Mouse (Mus musculus): ENCODE results near the gene Glis2. TPM values are rescaled to one million over a fixed set of nuclear protein-coding genes. Genes with fewer than 3 reads are reported as not detected.

Gene Glis2
- polyA plus RNA-seq, 1 experiment: 19.5 TPM

- DNase-seq: no peak
- H3K4me1 ChIP-seq (ENCODE audit: control insufficient read depth, insufficient read depth, low read length): no peaks in the 10 kb centered on the region
Observed at GRCm38 (mm10) chr16:4615297-4615696, 20.8 kb downstream of the Glis2 start.

DNA sequence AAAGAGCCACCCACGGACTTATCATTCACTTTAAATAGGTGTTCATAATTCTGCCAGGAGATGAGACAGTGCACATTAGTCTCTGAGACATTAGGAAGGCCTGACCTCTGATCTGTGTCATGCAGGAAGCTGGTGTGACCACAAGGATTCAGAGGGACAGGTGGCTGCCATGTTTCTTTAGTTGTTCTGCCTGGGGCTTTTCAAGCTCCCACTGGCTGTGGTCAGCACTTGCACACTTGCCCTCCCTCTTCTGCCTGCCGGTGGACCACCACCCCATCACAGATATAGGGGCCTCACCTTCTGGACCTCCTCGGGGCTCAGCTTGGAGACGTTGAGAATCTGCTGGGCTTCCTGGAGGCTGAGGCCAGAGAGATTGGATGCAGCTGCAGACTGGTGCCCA lies 22.3 kb downstream of the Glis2 start:
- Histone ChIP-seq H3K27me3 (ENCODE audit: control insufficient read depth, insufficient read depth, low read length) (no peaks in the 10 kb centered on the region), H3K27ac (ENCODE audit: insufficient read depth, low read length) (no peak overlapping the region), H3K4me1 (ENCODE audit: control insufficient read depth, insufficient read depth, low read length) (peaks cover 1% of the 10 kb centered on the region; the same call in 1 of the 2 replicates), H3K4me3 (replicated peaks; ENCODE audit: insufficient read depth, low read depth, low read length) (no peak overlapping the region)
- TF ChIP-seq CTCF (IDR thresholded peaks at IDR 0.05; ENCODE audit: borderline replicate concordance, insufficient read depth, low read depth, low read length) (no peak), POLR2A (IDR thresholded peaks at IDR 0.05; ENCODE audit: borderline replicate concordance, insufficient read depth, low read length) (no peak)
- 78% methylated on average over 4 of the region's 4 CpGs for WGBS
- DNase-seq: no peak

More at GRCm38 (mm10) chr16:4615297-4615696, 20.8 kb downstream of the Glis2 start:
- 85% methylated on average over 1 of the region's 1 CpGs for WGBS
- H3K27ac ChIP-seq (ENCODE audit: insufficient read depth, low read length): no peak overlapping the region
- H3K4me3 ChIP-seq (replicated peaks; ENCODE audit: insufficient read depth, low read depth, low read length): no peak overlapping the region
- no peaks in the 10 kb centered on the region for H3K27me3 ChIP-seq (ENCODE audit: control insufficient read depth, insufficient read depth, low read length)
- TF ChIP-seq CTCF (IDR thresholded peaks at IDR 0.05; ENCODE audit: borderline replicate concordance, insufficient read depth, low read depth, low read length): no peak
- no peak for TF ChIP-seq POLR2A (IDR thresholded peaks at IDR 0.05; ENCODE audit: borderline replicate concordance, insufficient read depth, low read length)

- 6% methylated on average over 9 of the region's 9 CpGs for WGBS
- no peak for DNase-seq
- Histone ChIP-seq H3K4me1 (ENCODE audit: control insufficient read depth, insufficient read depth, low read length) (peaks cover 9% of the 10 kb centered on the region), H3K27ac (ENCODE audit: insufficient read depth, low read length) (no peak overlapping the region), H3K4me3 (replicated peaks; ENCODE audit: insufficient read depth, low read depth, low read length) (peak overlapping the region; percentile 72), H3K27me3 (ENCODE audit: control insufficient read depth, insufficient read depth, low read length) (no peaks in the 10 kb centered on the region)
- no peak for TF ChIP-seq POLR2A (IDR thresholded peaks at IDR 0.05; ENCODE audit: borderline replicate concordance, insufficient read depth, low read length)
- TF ChIP-seq CTCF (IDR thresholded peaks at IDR 0.05; ENCODE audit: borderline replicate concordance, insufficient read depth, low read depth, low read length): no peak
Observed at GRCm38 (mm10) chr16:4624074-4624473, 29.6 kb downstream of the Glis2 start.

DNA sequence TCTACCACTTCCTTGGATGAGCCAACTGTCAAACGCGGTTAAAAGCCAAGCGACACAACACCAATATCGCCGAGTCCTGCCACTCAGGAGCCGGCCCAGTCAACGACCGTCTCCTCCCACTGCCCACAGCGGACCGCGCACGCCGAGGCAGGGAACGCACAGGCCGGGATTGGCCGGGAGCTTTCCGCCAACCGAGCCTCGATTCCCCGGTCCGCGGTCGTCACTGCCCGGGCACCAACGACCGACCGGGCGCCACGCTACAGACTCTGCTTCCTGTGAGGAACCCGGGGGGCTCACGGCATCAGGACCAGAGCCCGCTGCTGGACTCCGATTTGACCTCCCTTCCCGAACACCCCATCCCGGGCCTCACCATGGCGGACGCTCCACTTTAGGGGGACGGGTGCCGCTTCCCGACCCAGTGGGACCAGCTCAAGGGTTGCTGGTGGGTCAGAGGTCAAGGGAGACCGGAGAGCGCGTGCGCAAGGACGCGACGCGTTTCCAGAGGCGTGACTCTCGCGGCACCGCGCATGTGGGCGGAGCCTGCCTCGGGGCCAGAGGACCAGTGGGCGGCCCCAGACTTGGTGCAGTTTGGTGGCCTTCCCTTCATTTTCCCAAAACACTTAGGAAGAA lies 30.1 kb downstream of the Glis2 start, which contains the start of gene Pam16:
Pam16 (minus strand) TSS at position 508 of the 630 bp plus-strand sequence.
- WGBS: under 1% methylated on average over 56 of the region's 56 CpGs
- peak within 1 kb of the TSS; percentile 72 for H3K4me3 ChIP-seq (replicated peaks; ENCODE audit: insufficient read depth, low read depth, low read length)
- TF ChIP-seq POLR2A (IDR thresholded peaks at IDR 0.05; ENCODE audit: borderline replicate concordance, insufficient read depth, low read length): peak; percentile 73; the same call in 1 of the 2 replicates
- TF ChIP-seq CTCF (IDR thresholded peaks at IDR 0.05; ENCODE audit: borderline replicate concordance, insufficient read depth, low read depth, low read length): no peak
- H3K27ac ChIP-seq (ENCODE audit: insufficient read depth, low read length): peak within 1 kb of the TSS; percentile 42; the same call in 1 of the 2 replicates
- DNase-seq: peak; percentile 90 to 91
- H3K4me1 ChIP-seq (ENCODE audit: control insufficient read depth, insufficient read depth, low read length): peaks cover 9% of the 10 kb centered on the region
- H3K27me3 ChIP-seq (ENCODE audit: control insufficient read depth, insufficient read depth, low read length): no peaks in the 10 kb centered on the region

DNA sequence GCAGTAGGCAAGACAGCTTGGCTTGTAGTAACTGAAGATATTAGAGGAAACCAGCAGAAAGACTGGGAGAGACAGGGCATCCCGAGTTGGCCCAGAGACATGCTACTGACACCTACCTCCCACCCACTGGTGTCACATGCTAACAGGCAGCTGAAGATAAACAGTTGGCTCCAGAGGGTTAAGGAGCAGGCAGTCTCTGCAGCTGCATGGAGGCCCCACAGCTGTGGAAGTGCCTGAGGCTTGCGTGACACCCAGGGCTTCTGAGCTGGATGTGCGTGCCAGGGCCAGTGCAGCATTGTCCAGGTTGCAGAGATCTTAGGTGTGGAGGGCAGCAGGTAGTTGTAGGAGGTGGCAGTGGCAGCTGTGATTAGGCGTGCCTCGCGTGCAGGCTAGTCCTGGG lies 32.6 kb downstream of the Glis2 start:
- Histone ChIP-seq H3K4me1 (ENCODE audit: control insufficient read depth, insufficient read depth, low read length) (peaks cover 6% of the 10 kb centered on the region), H3K27me3 (ENCODE audit: control insufficient read depth, insufficient read depth, low read length) (no peaks in the 10 kb centered on the region), H3K4me3 (replicated peaks; ENCODE audit: insufficient read depth, low read depth, low read length) (no peak overlapping the region), H3K27ac (ENCODE audit: insufficient read depth, low read length) (no peak overlapping the region)
- WGBS: 89% methylated on average over 6 of the region's 6 CpGs
- no peak for DNase-seq
- TF ChIP-seq CTCF (IDR thresholded peaks at IDR 0.05; ENCODE audit: borderline replicate concordance, insufficient read depth, low read depth, low read length): no peak
- no peak for TF ChIP-seq POLR2A (IDR thresholded peaks at IDR 0.05; ENCODE audit: borderline replicate concordance, insufficient read depth, low read length)

- DNase-seq: no peak
- Histone ChIP-seq H3K4me1 (ENCODE audit: control insufficient read depth, insufficient read depth, low read length) (no peaks in the 10 kb centered on the region; the same call in 1 of the 2 replicates), H3K27me3 (ENCODE audit: control insufficient read depth, insufficient read depth, low read length) (no peaks in the 10 kb centered on the region), H3K27ac (ENCODE audit: insufficient read depth, low read length) (no peak overlapping the region), H3K4me3 (replicated peaks; ENCODE audit: insufficient read depth, low read depth, low read length) (no peak overlapping the region)
- WGBS: 93% methylated on average over 9 of the region's 9 CpGs
- TF ChIP-seq CTCF (IDR thresholded peaks at IDR 0.05; ENCODE audit: borderline replicate concordance, insufficient read depth, low read depth, low read length) (no peak), POLR2A (IDR thresholded peaks at IDR 0.05; ENCODE audit: borderline replicate concordance, insufficient read depth, low read length) (no peak)
Observed at GRCm38 (mm10) chr16:4628898-4629419, 34.4 kb downstream of the Glis2 start.

GRCm38 (mm10) chr16:4629950-4630349 lies 35.4 kb downstream of the Glis2 start:
- WGBS: 24% methylated on average over 6 of the region's 6 CpGs
- H3K27ac ChIP-seq (ENCODE audit: insufficient read depth, low read length): no peak overlapping the region
- peak; percentile 70 to 88 for DNase-seq
- H3K4me1 ChIP-seq (ENCODE audit: control insufficient read depth, insufficient read depth, low read length): no peaks in the 10 kb centered on the region; the same call in 1 of the 2 replicates
- no peak overlapping the region for H3K4me3 ChIP-seq (replicated peaks; ENCODE audit: insufficient read depth, low read depth, low read length)
- peak; percentile 98 for TF ChIP-seq CTCF (IDR thresholded peaks at IDR 0.05; ENCODE audit: borderline replicate concordance, insufficient read depth, low read depth, low read length)
- TF ChIP-seq POLR2A (IDR thresholded peaks at IDR 0.05; ENCODE audit: borderline replicate concordance, insufficient read depth, low read length): no peak
- H3K27me3 ChIP-seq (ENCODE audit: control insufficient read depth, insufficient read depth, low read length): no peaks in the 10 kb centered on the region

DNA sequence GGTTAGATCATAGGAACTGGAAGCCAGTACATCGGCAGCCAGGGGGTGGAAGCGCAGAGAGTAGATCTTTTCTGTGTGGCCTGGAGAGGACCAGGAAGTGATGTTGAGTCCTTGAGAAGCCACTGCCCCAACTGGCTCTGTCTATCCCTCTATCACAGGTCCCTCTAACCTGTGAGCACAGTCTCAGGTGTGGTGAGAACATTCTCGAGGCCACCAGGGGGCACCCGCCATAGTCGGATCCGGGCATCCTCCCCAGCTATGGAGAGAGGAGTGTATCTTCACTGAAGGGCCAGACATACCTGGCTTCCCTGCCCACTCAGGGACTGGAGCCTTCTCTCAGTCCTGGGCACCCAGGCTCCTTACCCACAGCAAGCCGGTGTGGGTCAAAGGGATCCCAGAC lies 37.5 kb downstream of the Glis2 start:
- Histone ChIP-seq H3K4me3 (replicated peaks; ENCODE audit: insufficient read depth, low read depth, low read length) (no peak overlapping the region), H3K27ac (ENCODE audit: insufficient read depth, low read length) (no peak overlapping the region), H3K27me3 (ENCODE audit: control insufficient read depth, insufficient read depth, low read length) (no peaks in the 10 kb centered on the region), H3K4me1 (ENCODE audit: control insufficient read depth, insufficient read depth, low read length) (no peaks in the 10 kb centered on the region; the same call in 1 of the 2 replicates)
- TF ChIP-seq CTCF (IDR thresholded peaks at IDR 0.05; ENCODE audit: borderline replicate concordance, insufficient read depth, low read depth, low read length) (peak; percentile 54; the same call in 1 of the 2 replicates), POLR2A (IDR thresholded peaks at IDR 0.05; ENCODE audit: borderline replicate concordance, insufficient read depth, low read length) (no peak)
- DNase-seq: peak in 1 of 2 experiments; percentile 48
- WGBS: 54% methylated on average over 7 of the region's 7 CpGs
